Mouse (Mus musculus) liver, embryonic 14.5 days (tissue): ENCODE data around the gene Lrrc29.

Source experiments
- CTCF ChIP-seq: IDR thresholded peaks from 2 replicates; pipeline ENCODE4 v1.5.1; 2016; ENCODE audit warnings: antibody characterized with exemption, low read depth, control low read depth
- EP300 ChIP-seq: IDR thresholded peaks from 2 replicates; pipeline ENCODE4 v1.6.1; 2016; ENCODE audit warnings: antibody characterized with exemption, low read depth

GRCm38 (mm10) chr8:105264024-105264982 is 61.8 kb downstream of the Lrrc29 start, which contains the start of the genes Tradd and Fbxl8:
- TF ChIP-seq CTCF, result no peak
- TF ChIP-seq EP300, result no peak
